Mouse (Mus musculus) stomach, embryonic 16.5 days (tissue): ENCODE measurements at regions not wholly inside any gene's neighbourhood (a gene's known extent, or its start where the extent isn't known, plus 50 kb on each side); places are given as distances from the start of the nearest gene placed in this dataset.
A peak's percentile ranks its signal among the peaks of the same experiment; 100 is the strongest.

Experiments
- ATAC-seq: fragments of 200-750 bp; cut with Nextera tagmentation; 2 replicates; pipeline ENCODE4 v1.8.0; 2017; ENCODE audit warnings: moderate number of reproducible peaks, moderate TSS enrichment; ENCODE audit not compliant: insufficient read depth, low FRiP score
- H3K27ac ChIP-seq: fragments of 300-500 bp; sonication (generic); 2 replicates; pipeline ENCODE4 v1.5.1; 2014; ENCODE audit warnings: low read length
- H3K27me3 ChIP-seq: fragments of 300-500 bp; sonication (generic); 2 replicates; pipeline ENCODE4 v1.6.1; 2014; ENCODE audit warnings: low read length, control low read depth, mixed read lengths; ENCODE audit not compliant: control insufficient read depth, insufficient read depth
- H3K36me3 ChIP-seq: fragments of 300-500 bp; sonication (generic); 2 replicates; pipeline ENCODE4 v1.6.1; 2014; ENCODE audit warnings: low read length; ENCODE audit not compliant: control insufficient read depth, insufficient read depth
- H3K4me1 ChIP-seq: fragments of 300-500 bp; sonication (generic); 2 replicates; pipeline ENCODE4 v1.6.1; 2014; ENCODE audit warnings: low read length, control low read depth, mixed read lengths; ENCODE audit not compliant: control insufficient read depth, insufficient read depth
- H3K4me2 ChIP-seq: fragments of 300-500 bp; sonication (generic); 2 replicates; pipeline ENCODE4 v1.6.1; 2014; ENCODE audit warnings: low read depth, low read length, mixed read lengths
- H3K4me3 ChIP-seq: fragments of 300-500 bp; sonication (generic); replicated peaks from 2 replicates; pipeline ENCODE4 v1.5.1; 2014; ENCODE audit warnings: mild to moderate bottlenecking, low read length
- H3K9ac ChIP-seq: fragments of 300-500 bp; sonication (generic); 2 replicates; pipeline ENCODE4 v1.6.1; 2014; ENCODE audit warnings: low read length
- H3K9me3 ChIP-seq: fragments of 300-500 bp; sonication (generic); replicated peaks from 2 replicates; pipeline ENCODE4 v1.6.1; 2016; ENCODE audit warnings: low read length, control low read depth; ENCODE audit not compliant: control insufficient read depth
- WGBS: fragments of 180-500 bp; shearing (Covaris S2); extraction: QIAGEN DNeasy Blood & Tissue Kit; methylation state at CpG from one replicate; pipeline ENCODE4 v1.1.7; 2014; 5-methylcytosine and 5-hydroxymethylcytosine counted together

- Histone ChIP-seq H3K27ac (no peak overlapping the region), H3K9me3 (no peaks in the 10 kb centered on the region), H3K4me2 (no peak overlapping the region), H3K9ac (no peak overlapping the region), H3K27me3 (no peaks in the 10 kb centered on the region), H3K4me1 (no peaks in the 10 kb centered on the region), H3K36me3 (no peaks in the 10 kb centered on the region), H3K4me3 (no peak overlapping the region)
- ATAC-seq = no peak
- 65% methylated on average over 3 of the region's 3 CpGs for WGBS
Observed at GRCm38 (mm10) chr3:143913044-143913574, 291.9 kb downstream of the Lmo4 start.

DNA sequence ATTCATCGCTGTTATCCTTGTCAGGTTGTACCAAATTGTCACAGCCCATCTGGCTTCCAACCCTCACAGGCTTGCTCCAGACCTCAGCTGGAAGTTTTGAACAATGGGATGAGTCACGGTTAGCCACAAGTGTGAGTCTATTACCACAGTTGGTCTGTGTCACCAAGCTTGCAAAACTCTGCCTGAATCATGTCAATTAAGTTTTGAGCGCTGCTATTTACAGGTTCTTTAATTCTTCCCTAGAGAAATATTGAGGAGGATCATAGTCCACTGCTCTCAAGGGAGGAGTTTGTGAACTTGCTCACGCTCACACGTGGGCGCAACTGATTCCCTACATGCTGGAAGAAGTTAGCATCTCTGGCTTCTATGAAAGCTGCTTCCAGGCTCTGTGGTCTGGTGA, 292.6 kb downstream of the Lmo4 start:
- no peaks in the 10 kb centered on the region for H3K36me3 ChIP-seq
- ATAC-seq = no peak
- H3K27ac ChIP-seq = no peak overlapping the region
- no peaks in the 10 kb centered on the region for H3K9me3 ChIP-seq
- WGBS = 67% methylated on average over 6 of the region's 6 CpGs
- no peak overlapping the region for H3K4me3 ChIP-seq
- no peak overlapping the region for H3K9ac ChIP-seq
- no peak overlapping the region for H3K4me2 ChIP-seq
- no peaks in the 10 kb centered on the region for H3K4me1 ChIP-seq
- no peaks in the 10 kb centered on the region for H3K27me3 ChIP-seq

- Histone ChIP-seq H3K4me3 (no peak overlapping the region), H3K4me2 (no peak overlapping the region), H3K27me3 (no peaks in the 10 kb centered on the region), H3K36me3 (no peaks in the 10 kb centered on the region), H3K9me3 (no peaks in the 10 kb centered on the region), H3K4me1 (no peaks in the 10 kb centered on the region), H3K9ac (no peak overlapping the region), H3K27ac (no peak overlapping the region)
- no peak for ATAC-seq
- WGBS = 66% methylated on average over 6 of the region's 6 CpGs
Observed at GRCm38 (mm10) chr3:143909341-143909740, 295.7 kb downstream of the Lmo4 start.

DNA sequence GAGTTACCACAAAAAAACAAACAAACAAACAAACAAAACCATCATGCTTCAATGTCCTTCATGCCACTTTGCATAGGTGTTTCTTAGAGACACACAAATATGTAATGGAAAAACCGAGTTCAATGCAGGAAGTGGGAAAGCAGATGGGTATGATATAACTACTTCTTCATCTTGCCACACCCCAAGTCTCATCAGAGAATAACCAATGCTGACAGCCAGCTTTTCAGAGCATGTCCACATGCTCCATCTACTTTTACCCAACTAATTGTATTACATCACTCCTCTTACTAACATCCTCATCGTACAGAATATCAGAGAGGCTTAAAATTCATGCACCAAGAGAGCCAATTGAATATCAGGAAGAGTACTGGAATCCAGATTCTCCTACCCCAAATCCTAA, 301.6 kb downstream of the Lmo4 start:
- no peaks in the 10 kb centered on the region for H3K27me3 ChIP-seq
- no peaks in the 10 kb centered on the region for H3K36me3 ChIP-seq
- no peak overlapping the region for H3K9ac ChIP-seq
- H3K27ac ChIP-seq = no peak overlapping the region
- no peak overlapping the region for H3K4me2 ChIP-seq
- ATAC-seq = no peak
- no peaks in the 10 kb centered on the region for H3K4me1 ChIP-seq
- no peaks in the 10 kb centered on the region for H3K9me3 ChIP-seq
- H3K4me3 ChIP-seq = no peak overlapping the region
- 82% methylated on average over 2 of the region's 2 CpGs for WGBS

DNA sequence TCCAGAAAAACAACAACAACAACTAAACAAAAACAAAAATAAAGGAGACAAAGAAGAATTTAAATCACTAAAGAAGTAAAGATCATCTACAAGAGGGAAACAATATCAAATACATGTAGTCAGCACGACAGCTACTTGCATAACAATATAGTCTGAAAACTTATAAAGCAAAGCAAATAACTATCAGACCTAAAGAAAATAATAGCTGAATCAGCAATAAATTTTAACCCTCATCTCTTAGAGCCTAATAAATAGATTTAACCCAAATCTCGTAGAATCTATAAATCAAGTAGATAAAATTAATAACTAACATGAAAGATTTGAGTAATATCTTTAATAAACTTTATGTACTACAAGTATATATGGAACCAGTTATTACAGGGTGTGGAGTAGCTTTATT, 324.2 kb downstream of the Lmo4 start:
- no peak overlapping the region for H3K27ac ChIP-seq
- no peak overlapping the region for H3K4me2 ChIP-seq
- H3K36me3 ChIP-seq = no peaks in the 10 kb centered on the region
- H3K9ac ChIP-seq = no peak overlapping the region
- no peaks in the 10 kb centered on the region for H3K27me3 ChIP-seq
- H3K4me3 ChIP-seq = no peak overlapping the region
- WGBS = 89% methylated on average over 2 of the region's 2 CpGs
- no peak for ATAC-seq
- H3K9me3 ChIP-seq = no peaks in the 10 kb centered on the region
- H3K4me1 ChIP-seq = no peaks in the 10 kb centered on the region

- no peak overlapping the region for H3K4me2 ChIP-seq
- no peak overlapping the region for H3K9ac ChIP-seq
- ATAC-seq = no peak
- H3K27ac ChIP-seq = no peak overlapping the region
- H3K9me3 ChIP-seq = no peaks in the 10 kb centered on the region
- H3K4me3 ChIP-seq = no peak overlapping the region
- no peaks in the 10 kb centered on the region for H3K36me3 ChIP-seq
- no peaks in the 10 kb centered on the region for H3K4me1 ChIP-seq
- WGBS = 77% methylated on average over 3 of the region's 3 CpGs
- H3K27me3 ChIP-seq = no peaks in the 10 kb centered on the region
Observed at GRCm38 (mm10) chr3:143873876-143874275, 331.1 kb downstream of the Lmo4 start.

GRCm38 (mm10) chr3:143866521-143866920, 338.5 kb downstream of the Lmo4 start:
- no peaks in the 10 kb centered on the region for H3K27me3 ChIP-seq
- H3K9me3 ChIP-seq = no peaks in the 10 kb centered on the region
- peaks cover 8% of the 10 kb centered on the region; the same call in 1 of the 2 replicates for H3K4me1 ChIP-seq
- no peak overlapping the region for H3K4me2 ChIP-seq
- H3K27ac ChIP-seq = no peak overlapping the region
- no peaks in the 10 kb centered on the region for H3K36me3 ChIP-seq
- WGBS = 67% methylated on average over 4 of the region's 4 CpGs
- no peak for ATAC-seq
- H3K4me3 ChIP-seq = no peak overlapping the region
- H3K9ac ChIP-seq = no peak overlapping the region

GRCm38 (mm10) chr3:143865626-143866025, 339.4 kb downstream of the Lmo4 start:
- Histone ChIP-seq H3K4me1 (peaks cover 8% of the 10 kb centered on the region; the same call in 1 of the 2 replicates), H3K27ac (no peak overlapping the region), H3K4me2 (peak overlapping the region; percentile 30; the same call in 1 of the 2 replicates), H3K4me3 (no peak overlapping the region), H3K9ac (no peak overlapping the region), H3K36me3 (no peaks in the 10 kb centered on the region), H3K9me3 (no peaks in the 10 kb centered on the region), H3K27me3 (no peaks in the 10 kb centered on the region)
- no peak for ATAC-seq
- WGBS = 35% methylated on average over 7 of the region's 7 CpGs

GRCm38 (mm10) chr3:143864490-143864889, 340.5 kb downstream of the Lmo4 start:
- Histone ChIP-seq H3K27me3 (no peaks in the 10 kb centered on the region), H3K9me3 (no peaks in the 10 kb centered on the region), H3K4me1 (peaks cover 8% of the 10 kb centered on the region; the same call in 1 of the 2 replicates), H3K27ac (no peak overlapping the region), H3K9ac (no peak overlapping the region), H3K4me3 (no peak overlapping the region), H3K36me3 (no peaks in the 10 kb centered on the region), H3K4me2 (no peak overlapping the region)
- no peak for ATAC-seq
- WGBS = 56% methylated on average over 10 of the region's 10 CpGs

- Histone ChIP-seq H3K36me3 (no peaks in the 10 kb centered on the region), H3K9ac (no peak overlapping the region), H3K4me2 (no peak overlapping the region), H3K27me3 (no peaks in the 10 kb centered on the region), H3K4me1 (peaks cover 8% of the 10 kb centered on the region; the same call in 1 of the 2 replicates), H3K27ac (no peak overlapping the region), H3K9me3 (no peaks in the 10 kb centered on the region), H3K4me3 (no peak overlapping the region)
- 43% methylated on average over 11 of the region's 11 CpGs for WGBS
- ATAC-seq = no peak
Observed at GRCm38 (mm10) chr3:143862531-143862930, 342.5 kb downstream of the Lmo4 start.
